In the genomic region with DNA sequence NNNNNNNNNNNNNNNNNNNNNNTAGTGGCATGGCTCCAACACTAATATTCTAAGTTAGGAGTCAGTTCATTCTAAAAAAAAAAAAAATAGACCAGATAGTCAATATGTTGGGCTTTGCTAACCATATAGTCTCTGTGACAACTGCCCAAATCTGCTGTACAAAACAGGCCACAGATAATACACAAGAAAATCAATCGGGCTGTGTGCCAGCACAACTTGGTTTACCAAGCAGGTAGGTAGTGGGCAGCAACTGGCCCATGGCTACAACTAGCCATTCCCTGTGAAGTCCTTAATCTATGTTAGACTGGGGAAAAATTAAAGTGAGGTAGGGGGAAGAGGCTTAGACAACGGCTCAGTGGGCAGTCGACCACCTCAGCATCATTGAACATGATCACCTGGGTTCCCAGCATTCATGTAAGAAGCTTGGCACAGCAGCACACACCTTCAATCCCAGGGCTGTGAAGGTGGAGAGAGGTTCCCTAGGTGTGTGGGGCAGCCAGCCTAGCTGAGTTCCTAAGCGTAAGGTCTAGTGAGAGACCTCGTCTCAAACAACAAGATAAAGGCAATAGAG, we compare ENCODE assay signal across 24 mouse cellular contexts.
"Had no signal": no experiment of that assay in that cellular context is flagged by ENCODE, and none has a peak within 500 bp of the region (broad histone marks: within the 10 kb centered on the region; RNA-seq: fewer than 3 reads in every experiment).

No protein-coding gene starts in this region.

- H3K4me1 ChIP-seq: forebrain, embryonic 15.5 days; hindbrain, embryonic 13.5 days; hindbrain, embryonic 15.5 days; limb, embryonic 13.5 days; limb, embryonic 15.5 days had no signal

- H3K4me2 ChIP-seq: forebrain, embryonic 15.5 days; heart, embryonic 11.5 days; hindbrain, embryonic 13.5 days; hindbrain, embryonic 15.5 days; kidney, embryonic 15.5 days; limb, embryonic 13.5 days; limb, embryonic 15.5 days; liver, embryonic 13.5 days; liver, embryonic 15.5 days had no signal

- H3K27ac ChIP-seq: forebrain, embryonic 15.5 days; hindbrain, embryonic 13.5 days; hindbrain, embryonic 15.5 days; hindbrain, postnatal 0 days; kidney, embryonic 15.5 days; kidney, postnatal 0 days; limb, embryonic 13.5 days; limb, embryonic 15.5 days; liver, embryonic 13.5 days; liver, embryonic 15.5 days had no signal

- H3K27me3 ChIP-seq: forebrain, embryonic 15.5 days; heart, embryonic 13.5 days; heart, embryonic 15.5 days; hindbrain, embryonic 13.5 days; hindbrain, embryonic 15.5 days; kidney, embryonic 15.5 days; limb, embryonic 13.5 days; limb, embryonic 15.5 days; liver, embryonic 13.5 days; liver, embryonic 15.5 days had no signal

- ATAC-seq: forebrain, embryonic 15.5 days; forebrain, postnatal 0 days; hindbrain, postnatal 0 days; intestine, embryonic 16.5 days had no signal

- DNase-seq: forebrain, postnatal 0 days; gastrocnemius, postnatal 10 days; kidney, adult 11 months; kidney, adult 2 months; kidney, adult 9 months; kidney, postnatal 14 days; kidney, postnatal 36 days; layer of hippocampus, adult 9-11 months; layer of hippocampus, postnatal 36 days; left cerebral cortex, postnatal 4 days; liver, embryonic 13.5 days had no signal

- H3K9ac ChIP-seq: forebrain, embryonic 15.5 days; forebrain, postnatal 0 days; heart, embryonic 15.5 days; hindbrain, embryonic 13.5 days; hindbrain, embryonic 15.5 days; kidney, embryonic 15.5 days; limb, embryonic 13.5 days; limb, embryonic 15.5 days; liver, embryonic 13.5 days; liver, embryonic 15.5 days had no signal

- H3K36me3 ChIP-seq: forebrain, embryonic 15.5 days; heart, embryonic 13.5 days; heart, embryonic 15.5 days; hindbrain, embryonic 13.5 days; hindbrain, embryonic 15.5 days; kidney, embryonic 15.5 days; limb, embryonic 13.5 days; limb, embryonic 15.5 days; liver, embryonic 13.5 days; liver, embryonic 15.5 days had no signal

- H3K4me3 ChIP-seq: forebrain, embryonic 15.5 days; heart, embryonic 13.5 days; heart, embryonic 15.5 days; hindbrain, embryonic 13.5 days; hindbrain, embryonic 15.5 days; kidney, embryonic 15.5 days; limb, embryonic 13.5 days; limb, embryonic 15.5 days; liver, embryonic 13.5 days; liver, embryonic 15.5 days had no signal

- H3K9me3 ChIP-seq: forebrain, embryonic 15.5 days; heart, embryonic 13.5 days; heart, embryonic 15.5 days; hindbrain, embryonic 13.5 days; hindbrain, embryonic 15.5 days; kidney, embryonic 15.5 days; limb, embryonic 13.5 days; limb, embryonic 15.5 days; liver, embryonic 13.5 days; liver, embryonic 15.5 days had no signal
